Mouse (Mus musculus) olfactory bulb, adult 2 months (tissue): ENCODE measurements around the gene Stx2.

Source experiments
- CTCF ChIP-seq: fragments of 200-500 bp; IDR thresholded peaks from 2 replicates; pipeline ENCODE4 v1.5.1; 2012; ENCODE audit warnings: low read depth, mild to moderate bottlenecking, low read length, moderate library complexity; ENCODE audit not compliant: insufficient read depth
- POLR2A ChIP-seq: fragments of 200-500 bp; IDR thresholded peaks from 2 replicates; pipeline ENCODE4 v1.6.1; 2012; ENCODE audit warnings: mild to moderate bottlenecking, low read depth, low read length, moderate library complexity; ENCODE audit not compliant: insufficient read depth

DNA sequence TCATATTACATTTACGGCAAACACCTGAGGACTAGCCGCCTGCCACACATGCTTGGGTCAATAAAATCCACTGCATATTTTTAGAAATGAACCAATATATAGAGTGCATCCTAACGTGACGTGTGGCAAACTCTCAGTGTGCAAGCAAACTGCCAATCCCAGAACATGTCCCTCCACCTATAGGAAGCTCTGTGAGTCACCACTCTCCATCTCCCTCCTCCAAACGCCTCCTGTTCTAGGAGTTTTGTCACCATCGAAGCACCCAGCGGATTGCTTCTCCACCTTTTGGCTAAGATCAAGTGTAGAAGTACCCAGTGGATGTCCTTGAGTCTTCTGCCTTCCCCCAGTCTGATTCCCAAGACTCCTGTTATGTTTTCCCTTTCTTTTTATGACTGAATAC lies 29.4 kb upstream of the Stx2 start:
- TF ChIP-seq CTCF (no peak), POLR2A (no peak)
